Mouse (Mus musculus): Measurements from ENCODE around the gene Gm5485. TPM values are rescaled to one million over a fixed set of nuclear protein-coding genes. Genes with fewer than 3 reads are reported as not detected.

Gene Gm5485
- not detected in 2 replicates for polyA plus RNA-seq (2016; fragmentation: Nextera tagmentation; extraction: Ambion mirVana)

- Histone ChIP-seq H3K4me3 (no peak within 1 kb of the TSS), H3K9me3 (no peaks in the 10 kb centered on the region), H3K27ac (replicated peaks) (no peak within 1 kb of the TSS), H3K27me3 (replicated peaks; ENCODE audit: low read depth, poor library complexity, severe bottlenecking) (no peaks in the 10 kb centered on the region), H3K36me3 (replicated peaks) (no peaks in the 10 kb centered on the region), H3K4me1 (no peaks in the 10 kb centered on the region)
- 90% methylated on average over 1 of the region's 1 CpGs for WGBS
- no peak for DNase-seq (ENCODE audit: low spot score)
Measured at GRCm38 (mm10) chr16:48412246-48412645, at the start of gene Gm5485. Gene Gm5485 (minus strand): TSS chr16:48412416.

DNA sequence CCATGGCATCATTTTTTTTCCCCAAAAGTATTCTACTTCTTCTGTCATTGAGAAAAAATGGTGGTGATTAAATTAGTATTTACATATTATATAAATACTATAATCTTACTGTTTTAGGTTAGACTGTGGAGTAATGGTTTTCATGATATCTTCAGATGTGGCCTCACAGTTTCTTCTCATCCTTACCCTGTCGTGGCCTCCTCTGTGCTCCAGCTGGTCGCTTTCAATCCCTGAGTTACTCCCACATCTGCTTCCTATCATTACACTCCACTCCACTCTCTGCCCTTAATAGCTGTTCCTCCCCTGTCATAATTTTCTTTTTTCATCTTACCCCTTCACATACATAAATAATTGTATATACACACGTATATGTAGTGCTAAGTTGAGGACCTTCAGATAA is 41.0 kb upstream of the Gm5485 start:
- H3K4me1 ChIP-seq: no peaks in the 10 kb centered on the region
- no peaks in the 10 kb centered on the region for H3K27me3 ChIP-seq (replicated peaks; ENCODE audit: low read depth, poor library complexity, severe bottlenecking)
- 71% methylated on average over 3 of the region's 3 CpGs for WGBS
- H3K4me3 ChIP-seq: no peak overlapping the region
- no peak overlapping the region for H3K27ac ChIP-seq (replicated peaks)
- H3K36me3 ChIP-seq (replicated peaks): no peaks in the 10 kb centered on the region
- no peaks in the 10 kb centered on the region for H3K9me3 ChIP-seq
- no peak for DNase-seq (ENCODE audit: low spot score)

DNA sequence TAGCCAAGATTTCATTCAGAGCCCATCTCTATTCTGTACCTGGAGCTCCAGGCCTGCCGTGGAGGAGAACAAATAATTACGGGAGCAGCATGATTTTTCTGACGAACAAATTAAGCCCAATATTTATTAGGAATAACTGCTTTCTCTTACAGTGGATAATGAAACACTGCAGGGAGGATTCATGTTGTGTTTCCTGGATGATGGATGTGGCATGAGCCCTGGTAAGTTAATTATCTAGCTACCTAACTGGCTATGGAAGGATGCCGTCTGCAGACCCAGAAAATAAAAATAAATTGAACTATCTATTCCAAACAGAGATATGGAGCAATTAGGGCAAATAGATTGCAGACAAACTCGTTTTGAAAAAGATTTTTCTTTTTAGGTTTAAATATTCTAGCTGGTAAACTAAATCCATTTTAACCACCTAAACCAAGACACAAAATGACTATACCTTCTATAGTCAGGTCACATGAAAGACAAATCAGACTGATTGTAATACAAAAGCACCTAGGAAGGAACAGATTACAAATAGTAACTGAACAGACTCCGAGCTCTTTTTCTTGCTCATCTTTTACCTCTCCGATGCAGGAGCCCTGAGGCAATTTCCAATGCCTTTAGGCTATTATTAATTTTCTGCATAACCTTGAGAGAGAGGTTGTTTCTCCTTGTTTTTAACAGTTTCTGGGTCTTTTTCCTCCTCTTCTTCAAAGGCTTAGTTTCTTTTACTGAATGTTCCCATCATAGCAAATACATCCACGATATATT is 34.1 kb upstream of the Gm5485 start:
- no peak overlapping the region for H3K4me3 ChIP-seq
- H3K9me3 ChIP-seq: no peaks in the 10 kb centered on the region
- H3K36me3 ChIP-seq (replicated peaks): no peaks in the 10 kb centered on the region
- no peak overlapping the region for H3K27ac ChIP-seq (replicated peaks)
- H3K4me1 ChIP-seq: no peaks in the 10 kb centered on the region
- no peaks in the 10 kb centered on the region for H3K27me3 ChIP-seq (replicated peaks; ENCODE audit: low read depth, poor library complexity, severe bottlenecking)
- WGBS: 82% methylated on average over 8 of the region's 8 CpGs
- no peak for DNase-seq (ENCODE audit: low spot score)

- H3K27me3 ChIP-seq (replicated peaks; ENCODE audit: low read depth, poor library complexity, severe bottlenecking): no peaks in the 10 kb centered on the region
- no peaks in the 10 kb centered on the region for H3K9me3 ChIP-seq
- no peaks in the 10 kb centered on the region for H3K4me1 ChIP-seq
- WGBS: 92% methylated on average over 5 of the region's 5 CpGs
- H3K4me3 ChIP-seq: no peak overlapping the region
- DNase-seq (ENCODE audit: low spot score): no peak
- no peak overlapping the region for H3K27ac ChIP-seq (replicated peaks)
- no peaks in the 10 kb centered on the region for H3K36me3 ChIP-seq (replicated peaks)
Measured at GRCm38 (mm10) chr16:48444589-48444988, 32.4 kb upstream of the Gm5485 start.

DNA sequence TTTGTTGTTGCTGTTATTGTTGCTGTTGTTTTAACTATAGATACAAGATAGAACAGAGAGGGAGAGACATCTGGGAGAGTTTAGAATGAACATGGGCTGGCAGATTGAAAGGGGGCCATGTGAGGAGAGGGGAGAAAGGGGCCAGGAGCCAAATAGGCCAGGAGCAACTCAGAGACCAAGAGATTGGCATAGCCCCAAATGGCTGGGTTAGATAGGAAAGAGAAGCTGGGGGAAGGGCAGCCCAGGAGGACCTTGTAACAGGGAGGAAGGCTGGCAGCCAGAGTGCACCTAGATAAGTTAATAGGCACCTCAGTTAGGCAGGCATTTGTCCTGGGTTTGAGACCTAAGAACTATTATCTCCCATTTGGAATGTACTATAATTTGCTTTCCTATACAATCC is 25.3 kb upstream of the Gm5485 start:
- Histone ChIP-seq H3K27me3 (replicated peaks; ENCODE audit: low read depth, poor library complexity, severe bottlenecking) (no peaks in the 10 kb centered on the region), H3K9me3 (no peaks in the 10 kb centered on the region), H3K27ac (replicated peaks) (no peak overlapping the region), H3K4me3 (no peak overlapping the region), H3K4me1 (no peaks in the 10 kb centered on the region), H3K36me3 (replicated peaks) (no peaks in the 10 kb centered on the region)
- DNase-seq (ENCODE audit: low spot score): no peak

DNA sequence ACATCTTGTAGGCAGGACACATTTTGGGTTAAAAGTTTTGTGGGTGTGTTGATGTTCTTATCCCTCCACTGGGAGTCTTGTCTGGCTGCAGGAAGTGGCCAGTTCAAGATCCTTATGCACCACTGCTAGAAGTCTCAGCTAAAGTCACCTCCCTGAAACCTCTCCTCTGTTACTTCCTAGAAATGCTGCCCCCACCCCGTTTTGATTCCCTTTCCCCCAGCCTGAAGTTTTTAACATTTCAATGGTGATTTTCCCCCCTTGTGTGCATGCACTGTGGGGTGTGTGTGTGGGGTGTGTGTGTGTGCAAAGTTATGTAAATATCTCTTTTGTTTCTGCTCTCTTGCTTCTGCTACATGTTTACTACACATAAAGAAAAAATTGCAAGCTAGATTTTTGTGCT is 23.2 kb upstream of the Gm5485 start:
- H3K4me3 ChIP-seq: no peak overlapping the region
- 8% methylated on average over 1 of the region's 1 CpGs for WGBS
- H3K4me1 ChIP-seq: no peaks in the 10 kb centered on the region
- no peaks in the 10 kb centered on the region for H3K27me3 ChIP-seq (replicated peaks; ENCODE audit: low read depth, poor library complexity, severe bottlenecking)
- no peaks in the 10 kb centered on the region for H3K9me3 ChIP-seq
- DNase-seq (ENCODE audit: low spot score): no peak
- H3K36me3 ChIP-seq (replicated peaks): no peaks in the 10 kb centered on the region
- H3K27ac ChIP-seq (replicated peaks): no peak overlapping the region

GRCm38 (mm10) chr16:48431027-48431426 is 18.8 kb upstream of the Gm5485 start, which contains the start of gene Morc1:
Gene Morc1 (plus strand): TSS chr16:48431237.
- no peak within 1 kb of the TSS for H3K27ac ChIP-seq (replicated peaks)
- 0 out of 2 replicates have a peak, but pooled peaks cover 4% of the 10 kb centered on the region for H3K4me1 ChIP-seq
- no peaks in the 10 kb centered on the region for H3K9me3 ChIP-seq
- WGBS: 93% methylated on average over 15 of the region's 15 CpGs
- no peaks in the 10 kb centered on the region for H3K27me3 ChIP-seq (replicated peaks; ENCODE audit: low read depth, poor library complexity, severe bottlenecking)
- no peak for DNase-seq (ENCODE audit: low spot score)
- no peaks in the 10 kb centered on the region for H3K36me3 ChIP-seq (replicated peaks)
- H3K4me3 ChIP-seq: no peak within 1 kb of the TSS

- Histone ChIP-seq H3K9me3 (no peaks in the 10 kb centered on the region), H3K27me3 (replicated peaks; ENCODE audit: low read depth, poor library complexity, severe bottlenecking) (no peaks in the 10 kb centered on the region), H3K4me1 (0 out of 2 replicates have a peak, but pooled peaks cover 4% of the 10 kb centered on the region), H3K4me3 (no peak overlapping the region), H3K36me3 (replicated peaks) (no peaks in the 10 kb centered on the region), H3K27ac (replicated peaks) (no peak overlapping the region)
- no peak for DNase-seq (ENCODE audit: low spot score)
- 70% methylated on average over 1 of the region's 1 CpGs for WGBS
Measured at GRCm38 (mm10) chr16:48429427-48429826, 17.2 kb upstream of the Gm5485 start.

GRCm38 (mm10) chr16:48424069-48424468 is 11.9 kb upstream of the Gm5485 start:
- H3K4me3 ChIP-seq: no peak overlapping the region
- no peaks in the 10 kb centered on the region for H3K36me3 ChIP-seq (replicated peaks)
- no peak overlapping the region for H3K27ac ChIP-seq (replicated peaks)
- H3K4me1 ChIP-seq: no peaks in the 10 kb centered on the region
- H3K9me3 ChIP-seq: no peaks in the 10 kb centered on the region
- no peaks in the 10 kb centered on the region for H3K27me3 ChIP-seq (replicated peaks; ENCODE audit: low read depth, poor library complexity, severe bottlenecking)
- no peak for DNase-seq (ENCODE audit: low spot score)
- 91% methylated on average over 4 of the region's 4 CpGs for WGBS

- WGBS: 21% methylated on average over 2 of the region's 2 CpGs
- Histone ChIP-seq H3K9me3 (no peaks in the 10 kb centered on the region), H3K27me3 (replicated peaks; ENCODE audit: low read depth, poor library complexity, severe bottlenecking) (no peaks in the 10 kb centered on the region), H3K27ac (replicated peaks) (no peak overlapping the region), H3K4me3 (no peak overlapping the region), H3K4me1 (no peaks in the 10 kb centered on the region), H3K36me3 (replicated peaks) (no peaks in the 10 kb centered on the region)
- no peak for DNase-seq (ENCODE audit: low spot score)
Measured at GRCm38 (mm10) chr16:48422501-48422900, 10.3 kb upstream of the Gm5485 start.

GRCm38 (mm10) chr16:48419035-48419434 is 6.8 kb upstream of the Gm5485 start:
- Histone ChIP-seq H3K36me3 (replicated peaks) (no peaks in the 10 kb centered on the region), H3K9me3 (no peaks in the 10 kb centered on the region), H3K4me1 (no peaks in the 10 kb centered on the region), H3K27ac (replicated peaks) (no peak overlapping the region), H3K27me3 (replicated peaks; ENCODE audit: low read depth, poor library complexity, severe bottlenecking) (no peaks in the 10 kb centered on the region), H3K4me3 (no peak overlapping the region)
- WGBS: 90% methylated on average over 2 of the region's 2 CpGs
- DNase-seq (ENCODE audit: low spot score): no peak

- Histone ChIP-seq H3K36me3 (replicated peaks) (no peaks in the 10 kb centered on the region), H3K27ac (replicated peaks) (no peak overlapping the region), H3K4me1 (no peaks in the 10 kb centered on the region), H3K9me3 (no peaks in the 10 kb centered on the region), H3K27me3 (replicated peaks; ENCODE audit: low read depth, poor library complexity, severe bottlenecking) (no peaks in the 10 kb centered on the region), H3K4me3 (no peak overlapping the region)
- WGBS: 88% methylated on average over 3 of the region's 3 CpGs
- DNase-seq (ENCODE audit: low spot score): no peak
Measured at GRCm38 (mm10) chr16:48418557-48418956, 6.3 kb upstream of the Gm5485 start.

DNA sequence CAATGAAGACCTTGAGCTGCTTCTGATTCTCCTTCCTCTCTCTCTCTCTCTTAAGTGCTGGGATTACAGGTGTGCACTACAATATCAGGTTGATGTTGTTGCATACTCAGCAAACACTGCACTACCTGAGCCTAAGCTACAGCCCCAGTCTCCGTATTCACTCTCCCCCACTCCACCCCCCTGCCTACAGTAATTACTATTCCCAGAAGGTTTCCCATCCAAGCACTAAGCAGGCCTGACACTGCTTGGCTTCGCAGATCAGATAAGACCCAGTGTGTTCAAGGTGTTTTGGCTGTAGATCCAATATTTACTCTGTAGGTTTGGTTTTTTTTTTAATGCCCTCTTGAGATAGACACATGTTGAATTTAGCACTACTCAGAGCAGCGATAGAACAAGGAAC is 2.1 kb downstream of the Gm5485 start:
- 75% methylated on average over 3 of the region's 3 CpGs for WGBS
- no peak for DNase-seq (ENCODE audit: low spot score)

More for the DNA sequence above, 2.1 kb downstream of the Gm5485 start:
- Histone ChIP-seq H3K27ac (replicated peaks) (no peak overlapping the region), H3K4me3 (no peak overlapping the region), H3K4me1 (no peaks in the 10 kb centered on the region), H3K36me3 (replicated peaks) (no peaks in the 10 kb centered on the region), H3K27me3 (replicated peaks; ENCODE audit: low read depth, poor library complexity, severe bottlenecking) (no peaks in the 10 kb centered on the region), H3K9me3 (no peaks in the 10 kb centered on the region)
